Mouse (Mus musculus) left cerebral cortex, postnatal 25 days (tissue): ENCODE measurements around the gene Nnmt. TPM values are rescaled to one million over a fixed set of nuclear protein-coding genes. Genes with fewer than 3 reads are reported as not detected.

Experiments
- DNase-seq, 2 experiments: peaks; one replicate each; pipeline ENCODE4 v3.0.0; 2022; ENCODE audit warnings: low spot score in 2 of 2, mixed read lengths in 1 of 2
- intact Hi-C: fragments of 180-260 bp; cut with DNase I; formaldehyde crosslinking; loops from one replicate; pipeline ENCODE4 v1.15.1; 2025
- total RNA-seq, 2 experiments: library from RNA; stranded (reverse); gene quantifications; 2 replicates each; pipeline ENCODE4 v1.2.3; 2021

The Nnmt gene
- total RNA-seq, 2 experiments from 2014 or later, result 1.1 to 1.2 TPM

- peak in 1 of 2 experiments; percentile 36 for DNase-seq
- intact Hi-C loops, result loop anchor here (10.0 kb wide), 1 partner anchor 827 kb away; no protein-coding TSS in a partner anchor
Observed at GRCm38 (mm10) chr9:48638176-48638803, 33.3 kb upstream of the Nnmt start.

DNA sequence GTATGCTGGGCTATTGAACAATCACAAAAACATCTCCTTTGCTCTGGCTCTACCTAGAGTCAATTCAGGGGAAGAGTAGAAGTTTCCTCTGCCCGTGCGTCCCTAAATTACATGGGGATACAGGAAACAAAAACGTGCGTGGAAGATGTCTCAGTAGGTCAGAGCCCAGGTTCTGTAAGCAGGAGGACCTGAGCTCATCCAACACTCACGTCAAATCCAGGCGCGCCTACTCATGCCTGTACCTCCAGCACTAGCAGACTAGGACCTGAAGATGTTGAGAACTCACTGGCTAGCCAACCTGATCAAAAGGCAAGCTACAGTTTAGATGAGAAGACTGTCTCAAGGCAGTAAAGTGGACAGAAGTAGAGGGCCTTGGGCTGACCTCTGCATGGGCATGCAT is 32.2 kb upstream of the Nnmt start:
- intact Hi-C loops, result loop anchor here (10.0 kb wide), 1 partner anchor 828 kb away; no protein-coding TSS in a partner anchor
- no peak for DNase-seq

- intact Hi-C loops, result loop anchor here (10.0 kb wide), 1 partner anchor 829 kb away; no protein-coding TSS in a partner anchor
- no peak for DNase-seq
Observed at GRCm38 (mm10) chr9:48635576-48636350, 30.8 kb upstream of the Nnmt start.

DNA sequence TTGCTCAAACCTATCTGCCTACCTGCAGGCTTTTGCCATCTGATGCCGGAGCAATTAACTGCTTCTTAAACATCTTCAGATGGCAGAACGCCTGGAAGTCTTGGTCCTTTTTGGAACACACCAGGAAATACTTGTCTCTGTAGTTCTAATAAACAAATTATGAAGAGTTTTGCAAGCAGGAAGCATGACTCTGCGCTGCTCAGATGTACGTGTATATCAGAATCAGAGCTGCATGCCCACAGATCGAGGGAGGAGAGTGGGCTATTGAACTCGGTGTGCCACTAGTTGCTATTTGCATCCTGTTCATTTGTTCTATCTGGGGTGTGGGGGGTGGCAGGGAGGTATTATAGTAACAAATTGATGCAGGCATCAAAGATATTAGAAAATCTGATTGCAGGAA is 28.2 kb upstream of the Nnmt start:
- intact Hi-C loops, result loop anchor here (10.0 kb wide), 1 partner anchor 832 kb away; no protein-coding TSS in a partner anchor
- no peak for DNase-seq

- DNase-seq, result no peak
- intact Hi-C loops, result loop anchor here (10.0 kb wide), 1 partner anchor 354 kb away; no protein-coding TSS in a partner anchor
Observed at GRCm38 (mm10) chr9:48619268-48619667, 14.3 kb upstream of the Nnmt start.

DNA sequence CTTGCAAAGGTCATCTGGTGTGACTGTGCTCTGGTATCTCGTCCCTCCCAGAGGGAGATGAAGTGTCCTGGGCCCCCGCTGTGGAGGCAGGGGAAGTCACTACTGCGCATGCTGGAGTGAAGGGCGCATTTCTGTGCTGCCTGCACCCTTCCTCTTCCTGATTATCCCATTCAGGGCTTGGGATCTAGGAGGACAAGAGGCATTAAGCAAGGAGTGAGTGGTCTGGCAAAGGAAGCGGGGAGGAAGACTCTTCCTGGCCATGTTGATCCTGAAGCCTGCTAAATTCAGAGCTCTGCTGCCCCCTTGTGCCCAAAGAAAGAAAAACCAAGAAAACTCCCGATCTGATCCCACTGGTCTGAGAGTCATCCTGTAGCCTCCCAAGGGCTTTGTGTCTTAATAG is 13.6 kb upstream of the Nnmt start:
- peak; percentile 58 to 71 for DNase-seq
- intact Hi-C loops, result loop anchor here (10.0 kb wide), 1 partner anchor 354 kb away; no protein-coding TSS in a partner anchor

GRCm38 (mm10) chr9:48618111-48618510 is 13.2 kb upstream of the Nnmt start:
- intact Hi-C loops, result loop anchor here (10.0 kb wide), 1 partner anchor 353 kb away; no protein-coding TSS in a partner anchor

GRCm38 (mm10) chr9:48617511-48618010 is 12.6 kb upstream of the Nnmt start:
- intact Hi-C loops, result loop anchor here (10.0 kb wide), 1 partner anchor 353 kb away; no protein-coding TSS in a partner anchor
- no peak for DNase-seq

More at GRCm38 (mm10) chr9:48618111-48618510, 13.2 kb upstream of the Nnmt start:
- DNase-seq, result no peak

GRCm38 (mm10) chr9:48613221-48613620 is 8.3 kb upstream of the Nnmt start:
- DNase-seq, result no peak
- intact Hi-C loops, result loop anchor here (10.0 kb wide), 1 partner anchor 348 kb away; no protein-coding TSS in a partner anchor

- intact Hi-C loops, result loop anchor here (10.0 kb wide), 1 partner anchor 348 kb away; no protein-coding TSS in a partner anchor
- no peak for DNase-seq
Observed at GRCm38 (mm10) chr9:48612542-48612941, 7.6 kb upstream of the Nnmt start.

GRCm38 (mm10) chr9:48611032-48611431 is 6.1 kb upstream of the Nnmt start:
- no peak for DNase-seq
- intact Hi-C loops, result loop anchor here (10.0 kb wide), 1 partner anchor 346 kb away; no protein-coding TSS in a partner anchor

- DNase-seq, result no peak
Observed at GRCm38 (mm10) chr9:48609734-48610133, 4.8 kb upstream of the Nnmt start.

DNA sequence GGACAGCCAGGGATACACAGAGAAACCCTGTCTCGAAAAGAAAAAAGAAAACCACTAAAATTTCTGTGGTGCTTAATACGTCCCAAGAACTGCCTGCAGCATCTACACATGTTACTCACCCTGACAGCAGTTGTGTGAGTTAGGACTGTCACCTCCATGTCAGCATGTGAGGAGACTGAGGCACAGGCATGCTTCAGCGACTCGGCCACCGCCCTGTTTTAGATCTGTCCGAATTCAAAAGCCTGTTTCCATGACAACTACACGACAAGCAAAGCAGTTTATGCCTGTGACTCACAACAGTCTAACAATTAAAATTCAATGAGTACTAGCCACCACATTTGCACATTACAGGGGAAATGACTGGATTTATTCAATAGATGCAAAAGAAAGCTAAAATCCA is 2.5 kb upstream of the Nnmt start:
- DNase-seq, result peak in 1 of 2 experiments; percentile 16
- intact Hi-C loops, result no loop called here

More at GRCm38 (mm10) chr9:48609734-48610133, 4.8 kb upstream of the Nnmt start:
- intact Hi-C loops, result loop anchor here (10.0 kb wide), 1 partner anchor 345 kb away; no protein-coding TSS in a partner anchor

GRCm38 (mm10) chr9:48606171-48606570 is 1.2 kb upstream of the Nnmt start:
- DNase-seq, result no peak
- intact Hi-C loops, result no loop called here

DNA sequence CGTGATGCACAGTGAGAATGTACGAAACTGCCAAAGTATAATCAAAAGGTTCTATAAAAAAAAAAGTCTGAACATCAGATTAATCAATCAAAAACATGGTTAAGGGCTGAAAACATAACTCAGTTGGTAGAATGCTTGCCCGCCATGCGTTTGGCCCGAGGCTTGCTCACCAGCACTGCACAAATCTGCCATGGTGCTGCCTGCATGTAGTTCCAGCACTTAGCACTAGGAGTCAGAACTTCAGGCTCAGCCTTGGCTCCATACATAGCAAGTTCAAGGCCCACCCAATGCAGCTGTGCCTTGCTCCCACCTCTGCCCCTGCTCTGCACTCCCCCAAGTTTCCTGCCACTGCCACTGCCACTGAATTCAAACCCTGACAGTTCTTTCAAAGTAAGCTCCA is 744 bp upstream of the Nnmt start:
- no peak for DNase-seq
- intact Hi-C loops, result no loop called here

GRCm38 (mm10) chr9:48604226-48604625 is 727 bp downstream of the Nnmt start:
- intact Hi-C loops, result no loop called here
- no peak for DNase-seq

DNA sequence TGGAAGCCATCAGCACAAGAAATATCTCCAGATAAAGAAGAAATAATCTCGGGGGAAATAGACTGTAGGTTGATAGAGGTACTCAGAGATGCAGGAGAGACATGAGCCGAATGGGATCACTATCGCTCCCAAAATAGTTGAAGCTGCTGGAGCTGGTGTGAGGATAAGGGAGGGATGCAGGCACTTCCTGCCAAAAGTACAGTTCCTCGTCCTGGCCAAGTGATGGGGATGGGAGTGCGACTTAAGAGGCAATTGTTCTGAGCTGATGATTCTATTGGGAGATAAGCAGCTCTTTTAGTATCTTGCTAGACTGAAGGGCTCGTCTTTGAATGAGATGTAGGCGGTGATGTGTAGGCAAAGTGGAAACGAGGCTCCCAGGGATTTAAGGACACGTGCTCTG is 4.1 kb downstream of the Nnmt start:
- peak in 1 of 2 experiments; percentile 34 for DNase-seq
- intact Hi-C loops, result no loop called here

- peak in 1 of 2 experiments; percentile 9 for DNase-seq
- intact Hi-C loops, result no loop called here
Observed at GRCm38 (mm10) chr9:48600066-48600465, 4.9 kb downstream of the Nnmt start.

GRCm38 (mm10) chr9:48597494-48597893 is 7.5 kb downstream of the Nnmt start:
- DNase-seq, result no peak
- intact Hi-C loops, result no loop called here

DNA sequence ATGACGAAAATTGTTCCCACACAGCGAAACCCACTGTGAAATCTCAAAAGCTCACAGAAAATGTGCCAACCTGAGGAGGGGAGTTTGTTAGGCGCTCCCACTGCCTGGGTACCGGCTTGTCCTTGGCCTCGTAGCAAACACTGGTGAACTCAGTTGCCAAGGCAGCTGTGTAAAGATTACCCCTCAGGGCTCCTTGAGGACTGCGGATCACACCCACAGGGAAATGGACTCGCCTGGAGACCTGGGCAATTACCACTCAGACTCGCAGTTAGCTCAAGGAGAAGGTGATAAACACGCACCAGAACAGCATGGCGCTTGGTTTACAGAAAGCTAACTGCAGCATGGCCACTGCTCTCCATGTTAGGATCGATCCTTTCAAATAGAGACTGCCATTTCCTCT is 8.0 kb downstream of the Nnmt start:
- DNase-seq, result no peak
- intact Hi-C loops, result no loop called here
